Mouse (Mus musculus): Measurements from ENCODE around the gene Nmd3. TPM values are rescaled to one million over a fixed set of nuclear protein-coding genes. Genes with fewer than 3 reads are reported as not detected.

Nmd3 gene
- polyA plus RNA-seq, 1 experiment from 2014 or later = 152 TPM

GRCm38 (mm10) chr3:69761195-69761594 is 39.4 kb downstream of the Nmd3 start:
- no peak overlapping the region for H3K4me3 ChIP-seq (ENCODE audit: low read length)
- WGBS = 66% methylated on average over 4 of the region's 4 CpGs
- no peak overlapping the region for H3K27ac ChIP-seq (ENCODE audit: low read length)
- peaks cover 27% of the 10 kb centered on the region; the same call in 1 of the 2 replicates for H3K36me3 ChIP-seq (ENCODE audit: insufficient read depth, low read length)
- H3K9me3 ChIP-seq (ENCODE audit: low read length) = no peaks in the 10 kb centered on the region
- no peak overlapping the region for H3K4me2 ChIP-seq (replicated peaks; ENCODE audit: low read depth, low read length)
- H3K4me1 ChIP-seq (ENCODE audit: insufficient read depth, low read length) = no peaks in the 10 kb centered on the region
- no peaks in the 10 kb centered on the region for H3K27me3 ChIP-seq (ENCODE audit: insufficient read depth, low read length)
- ATAC-seq (ENCODE audit: low FRiP score, low TSS enrichment) = peak; percentile 69
- H3K9ac ChIP-seq (replicated peaks; ENCODE audit: low read length) = no peak overlapping the region

GRCm38 (mm10) chr3:69762838-69763368 is 41.1 kb downstream of the Nmd3 start:
- no peak overlapping the region for H3K4me2 ChIP-seq (replicated peaks; ENCODE audit: low read depth, low read length)
- H3K4me1 ChIP-seq (ENCODE audit: insufficient read depth, low read length) = no peaks in the 10 kb centered on the region
- H3K27ac ChIP-seq (ENCODE audit: low read length) = no peak overlapping the region
- no peaks in the 10 kb centered on the region for H3K9me3 ChIP-seq (ENCODE audit: low read length)
- no peaks in the 10 kb centered on the region for H3K27me3 ChIP-seq (ENCODE audit: insufficient read depth, low read length)
- H3K4me3 ChIP-seq (ENCODE audit: low read length) = no peak overlapping the region
- 69% methylated on average over 6 of the region's 6 CpGs for whole genome bisulfite sequencing
- no peak overlapping the region for H3K9ac ChIP-seq (replicated peaks; ENCODE audit: low read length)
- peaks cover 27% of the 10 kb centered on the region; the same call in 1 of the 2 replicates for H3K36me3 ChIP-seq (ENCODE audit: insufficient read depth, low read length)
- ATAC-seq (ENCODE audit: low FRiP score, low TSS enrichment) = no peak

GRCm38 (mm10) chr3:69763630-69764565 is 42.1 kb downstream of the Nmd3 start:
- Histone ChIP-seq H3K27me3 (ENCODE audit: insufficient read depth, low read length) (no peaks in the 10 kb centered on the region), H3K36me3 (ENCODE audit: insufficient read depth, low read length) (peaks cover 18% of the 10 kb centered on the region; the same call in 1 of the 2 replicates), H3K9ac (replicated peaks; ENCODE audit: low read length) (no peak overlapping the region), H3K4me2 (replicated peaks; ENCODE audit: low read depth, low read length) (no peak overlapping the region), H3K9me3 (ENCODE audit: low read length) (no peaks in the 10 kb centered on the region), H3K27ac (ENCODE audit: low read length) (no peak overlapping the region), H3K4me1 (ENCODE audit: insufficient read depth, low read length) (no peaks in the 10 kb centered on the region), H3K4me3 (ENCODE audit: low read length) (no peak overlapping the region)
- ATAC-seq (ENCODE audit: low FRiP score, low TSS enrichment) = no peak
- WGBS = 91% methylated on average over 21 of the region's 21 CpGs

- no peak for ATAC-seq (ENCODE audit: low FRiP score, low TSS enrichment)
- Histone ChIP-seq H3K4me3 (ENCODE audit: low read length) (no peak overlapping the region), H3K27me3 (ENCODE audit: insufficient read depth, low read length) (no peaks in the 10 kb centered on the region), H3K4me2 (replicated peaks; ENCODE audit: low read depth, low read length) (no peak overlapping the region), H3K36me3 (ENCODE audit: insufficient read depth, low read length) (peaks cover 15% of the 10 kb centered on the region; the same call in 1 of the 2 replicates), H3K27ac (ENCODE audit: low read length) (no peak overlapping the region), H3K9ac (replicated peaks; ENCODE audit: low read length) (no peak overlapping the region), H3K4me1 (ENCODE audit: insufficient read depth, low read length) (no peaks in the 10 kb centered on the region), H3K9me3 (ENCODE audit: low read length) (no peaks in the 10 kb centered on the region)
- WGBS = 92% methylated on average over 11 of the region's 11 CpGs
Measured at GRCm38 (mm10) chr3:69765206-69765605, 43.4 kb downstream of the Nmd3 start.

- no peak overlapping the region for H3K4me3 ChIP-seq (ENCODE audit: low read length)
- 75% methylated on average over 4 of the region's 4 CpGs for WGBS
- no peak overlapping the region for H3K9ac ChIP-seq (replicated peaks; ENCODE audit: low read length)
- H3K4me2 ChIP-seq (replicated peaks; ENCODE audit: low read depth, low read length) = no peak overlapping the region
- no peak overlapping the region for H3K27ac ChIP-seq (ENCODE audit: low read length)
- ATAC-seq (ENCODE audit: low FRiP score, low TSS enrichment) = no peak
- H3K9me3 ChIP-seq (ENCODE audit: low read length) = no peaks in the 10 kb centered on the region
- H3K27me3 ChIP-seq (ENCODE audit: insufficient read depth, low read length) = no peaks in the 10 kb centered on the region
- no peaks in the 10 kb centered on the region for H3K4me1 ChIP-seq (ENCODE audit: insufficient read depth, low read length)
- peaks cover 15% of the 10 kb centered on the region; the same call in 1 of the 2 replicates for H3K36me3 ChIP-seq (ENCODE audit: insufficient read depth, low read length)
Measured at GRCm38 (mm10) chr3:69769150-69769549, 47.4 kb downstream of the Nmd3 start.

- 68% methylated on average over 4 of the region's 4 CpGs for WGBS
Measured at GRCm38 (mm10) chr3:69773356-69773755, 51.6 kb downstream of the Nmd3 start.

GRCm38 (mm10) chr3:69779246-69779796 is 57.5 kb downstream of the Nmd3 start:
- H3K9me3 ChIP-seq (ENCODE audit: low read length) = peaks cover 4% of the 10 kb centered on the region; the same call in 1 of the 2 replicates
- no peak overlapping the region for H3K9ac ChIP-seq (replicated peaks; ENCODE audit: low read length)
- WGBS = 37% methylated on average over 4 of the region's 4 CpGs
- no peaks in the 10 kb centered on the region for H3K4me1 ChIP-seq (ENCODE audit: insufficient read depth, low read length)
- H3K27ac ChIP-seq (ENCODE audit: low read length) = no peak overlapping the region
- no peak overlapping the region for H3K4me3 ChIP-seq (ENCODE audit: low read length)
- no peaks in the 10 kb centered on the region for H3K27me3 ChIP-seq (ENCODE audit: insufficient read depth, low read length)
- H3K36me3 ChIP-seq (ENCODE audit: insufficient read depth, low read length) = no peaks in the 10 kb centered on the region
- no peak for ATAC-seq (ENCODE audit: low FRiP score, low TSS enrichment)
- no peak overlapping the region for H3K4me2 ChIP-seq (replicated peaks; ENCODE audit: low read depth, low read length)

More at GRCm38 (mm10) chr3:69773356-69773755, 51.6 kb downstream of the Nmd3 start:
- Histone ChIP-seq H3K27ac (ENCODE audit: low read length) (no peak overlapping the region), H3K9ac (replicated peaks; ENCODE audit: low read length) (no peak overlapping the region), H3K4me3 (ENCODE audit: low read length) (no peak overlapping the region), H3K9me3 (ENCODE audit: low read length) (no peaks in the 10 kb centered on the region), H3K36me3 (ENCODE audit: insufficient read depth, low read length) (no peaks in the 10 kb centered on the region), H3K4me1 (ENCODE audit: insufficient read depth, low read length) (no peaks in the 10 kb centered on the region), H3K4me2 (replicated peaks; ENCODE audit: low read depth, low read length) (no peak overlapping the region), H3K27me3 (ENCODE audit: insufficient read depth, low read length) (no peaks in the 10 kb centered on the region)
- no peak for ATAC-seq (ENCODE audit: low FRiP score, low TSS enrichment)

GRCm38 (mm10) chr3:69792823-69793417 is 71.1 kb downstream of the Nmd3 start:
- Histone ChIP-seq H3K27ac (ENCODE audit: low read length) (no peak overlapping the region), H3K9ac (replicated peaks; ENCODE audit: low read length) (no peak overlapping the region), H3K36me3 (ENCODE audit: insufficient read depth, low read length) (no peaks in the 10 kb centered on the region), H3K4me3 (ENCODE audit: low read length) (no peak overlapping the region), H3K4me2 (replicated peaks; ENCODE audit: low read depth, low read length) (no peak overlapping the region), H3K9me3 (ENCODE audit: low read length) (no peaks in the 10 kb centered on the region), H3K27me3 (ENCODE audit: insufficient read depth, low read length) (no peaks in the 10 kb centered on the region), H3K4me1 (ENCODE audit: insufficient read depth, low read length) (no peaks in the 10 kb centered on the region)
- ATAC-seq (ENCODE audit: low FRiP score, low TSS enrichment) = no peak
- 80% methylated on average over 3 of the region's 3 CpGs for WGBS

- 75% methylated on average over 4 of the region's 4 CpGs for WGBS
- no peak overlapping the region for H3K4me2 ChIP-seq (replicated peaks; ENCODE audit: low read depth, low read length)
- ATAC-seq (ENCODE audit: low FRiP score, low TSS enrichment) = no peak
- no peak overlapping the region for H3K27ac ChIP-seq (ENCODE audit: low read length)
- H3K9me3 ChIP-seq (ENCODE audit: low read length) = no peaks in the 10 kb centered on the region
- no peak overlapping the region for H3K4me3 ChIP-seq (ENCODE audit: low read length)
- no peaks in the 10 kb centered on the region for H3K27me3 ChIP-seq (ENCODE audit: insufficient read depth, low read length)
- no peaks in the 10 kb centered on the region for H3K36me3 ChIP-seq (ENCODE audit: insufficient read depth, low read length)
- no peak overlapping the region for H3K9ac ChIP-seq (replicated peaks; ENCODE audit: low read length)
- H3K4me1 ChIP-seq (ENCODE audit: insufficient read depth, low read length) = no peaks in the 10 kb centered on the region
Measured at GRCm38 (mm10) chr3:69797533-69797932, 75.7 kb downstream of the Nmd3 start.

Data from kidney, embryonic 16.5 days (tissue).